Mouse (Mus musculus): ENCODE data around the gene Gbp5. TPM values are rescaled to one million over a fixed set of nuclear protein-coding genes. Genes with fewer than 3 reads are reported as not detected.

Gene Gbp5
- total and polyA plus RNA-seq, 3 experiments = 0.03 TPM; not detected in 2

GRCm38 (mm10) chr3:142475913-142476312 is 17.9 kb upstream of the Gbp5 start:
- DNase-seq (ENCODE audit: low read depth, low spot score) = peak; percentile 70
- no peak for TF ChIP-seq USF1 (IDR thresholded peaks at IDR 0.05; ENCODE audit: low read depth, low read length)
- TF ChIP-seq TCF12 (IDR thresholded peaks at IDR 0.05; ENCODE audit: low read depth, low read length) = no peak
- peak; percentile 72 for TF ChIP-seq SMC3 (IDR thresholded peaks at IDR 0.05; ENCODE audit: low read depth, low read length)
- peak; percentile 86 for TF ChIP-seq RAD21 (IDR thresholded peaks at IDR 0.05; ENCODE audit: low read depth, low read length)
- peak; percentile 48 to 77 (median 66); a peak in 5 of 6 replicates for TF ChIP-seq CTCF (IDR thresholded peaks at IDR 0.05 in 2 of 3, conservative IDR thresholded peaks at IDR 0.05 in 1 of 3; ENCODE audit: control insufficient read depth in 1 of 3, insufficient read depth in 1 of 3, low read depth in 2 of 3, low read length in 3 of 3, poor library complexity in 1 of 3, severe bottlenecking in 1 of 3)
- TF ChIP-seq CHD1 (IDR thresholded peaks at IDR 0.05; ENCODE audit: low read depth, low read length) = no peak
- TF ChIP-seq MEF2A (IDR thresholded peaks at IDR 0.05; ENCODE audit: extremely low read depth, insufficient replicate concordance, low read depth, low read length, poor library complexity, severe bottlenecking) = no peak
- no peak for TF ChIP-seq UBTF (IDR thresholded peaks at IDR 0.05; ENCODE audit: borderline replicate concordance, insufficient read depth, low read depth, low read length)
- no peak for TF ChIP-seq RCOR1 (IDR thresholded peaks at IDR 0.05; ENCODE audit: low read depth, low read length)
- peak; percentile 63 for TF ChIP-seq ZC3H11A (IDR thresholded peaks at IDR 0.05; ENCODE audit: low read depth, low read length)
- H3K27me3 ChIP-seq (ENCODE audit: control insufficient read depth in 1 of 2, insufficient read depth in 2 of 2, low read length in 2 of 2) = no peaks in the 10 kb centered on the region

GRCm38 (mm10) chr3:142477866-142478265 is 15.9 kb upstream of the Gbp5 start:
- H3K4me3 ChIP-seq (ENCODE audit: control insufficient read depth in 1 of 2, insufficient read depth in 1 of 2, low read depth in 2 of 2, low read length in 2 of 2) = no peak overlapping the region

More at GRCm38 (mm10) chr3:142475913-142476312, 17.9 kb upstream of the Gbp5 start:
- no peaks in the 10 kb centered on the region; a peak in 1 of 4 replicates for H3K4me1 ChIP-seq (ENCODE audit: control insufficient read depth in 1 of 2, insufficient read depth in 2 of 2, low read length in 2 of 2)
- no peak overlapping the region for H3K27ac ChIP-seq (ENCODE audit: control insufficient read depth, low read depth, low read length)
- H3K9me3 ChIP-seq (replicated peaks; ENCODE audit: insufficient read depth, low read length) = no peaks in the 10 kb centered on the region
- H3K9ac ChIP-seq (ENCODE audit: control insufficient read depth, low read depth, low read length, poor library complexity, severe bottlenecking) = no peak overlapping the region
- no peaks in the 10 kb centered on the region; a peak in 1 of 4 replicates for H3K36me3 ChIP-seq (ENCODE audit: control insufficient read depth in 1 of 2, insufficient read depth in 2 of 2, low read length in 2 of 2)
- no peaks in the 10 kb centered on the region for H3K79me2 ChIP-seq (ENCODE audit: control insufficient read depth, insufficient read depth, low read length, poor library complexity)
- H3K4me3 ChIP-seq (ENCODE audit: control insufficient read depth in 1 of 2, insufficient read depth in 1 of 2, low read depth in 2 of 2, low read length in 2 of 2) = no peak overlapping the region

GRCm38 (mm10) chr3:142478360-142478759 is 15.4 kb upstream of the Gbp5 start:
- no peaks in the 10 kb centered on the region for H3K9me3 ChIP-seq (replicated peaks; ENCODE audit: insufficient read depth, low read length)
- no peak overlapping the region for H3K27ac ChIP-seq (ENCODE audit: control insufficient read depth, low read depth, low read length)
- TF ChIP-seq USF1 (IDR thresholded peaks at IDR 0.05; ENCODE audit: low read depth, low read length) (no peak), ELF1 (IDR thresholded peaks at IDR 0.05; ENCODE audit: low read depth, low read length) (no peak), POLR2AphosphoS2 (IDR thresholded peaks at IDR 0.05; ENCODE audit: low read length) (no peak), MEF2A (IDR thresholded peaks at IDR 0.05; ENCODE audit: extremely low read depth, insufficient replicate concordance, low read depth, low read length, poor library complexity, severe bottlenecking) (no peak), CHD2 (IDR thresholded peaks at IDR 0.05; ENCODE audit: low read length) (no peak), E2F4 (IDR thresholded peaks at IDR 0.05; ENCODE audit: borderline replicate concordance, low read depth, low read length) (no peak), MYC (IDR thresholded peaks at IDR 0.05; ENCODE audit: low read depth, low read length) (no peak), NELFE (IDR thresholded peaks at IDR 0.05; ENCODE audit: low read depth, low read length) (no peak), ZMIZ1 (IDR thresholded peaks at IDR 0.05; ENCODE audit: low read depth, low read length) (no peak), HCFC1 (IDR thresholded peaks at IDR 0.05; ENCODE audit: low read depth, low read length) (no peak), JUND (IDR thresholded peaks at IDR 0.05; ENCODE audit: low read depth, low read length) (no peak), GABPA (IDR thresholded peaks at IDR 0.05; ENCODE audit: low read depth, low read length) (no peak), ZC3H11A (IDR thresholded peaks at IDR 0.05; ENCODE audit: low read depth, low read length) (no peak), KAT2A (conservative IDR thresholded peaks at IDR 0.05; ENCODE audit: low read depth, low read length) (no peak)
- DNase-seq (ENCODE audit: low read depth, low spot score) = no peak
- H3K36me3 ChIP-seq (ENCODE audit: control insufficient read depth in 1 of 2, insufficient read depth in 2 of 2, low read length in 2 of 2) = no peaks in the 10 kb centered on the region; a peak in 1 of 4 replicates
- no peaks in the 10 kb centered on the region for H3K27me3 ChIP-seq (ENCODE audit: control insufficient read depth in 1 of 2, insufficient read depth in 2 of 2, low read length in 2 of 2)
- no peak overlapping the region for H3K9ac ChIP-seq (ENCODE audit: control insufficient read depth, low read depth, low read length, poor library complexity, severe bottlenecking)
- H3K79me2 ChIP-seq (ENCODE audit: control insufficient read depth, insufficient read depth, low read length, poor library complexity) = no peaks in the 10 kb centered on the region
- no peaks in the 10 kb centered on the region; a peak in 1 of 4 replicates for H3K4me1 ChIP-seq (ENCODE audit: control insufficient read depth in 1 of 2, insufficient read depth in 2 of 2, low read length in 2 of 2)
- H3K4me3 ChIP-seq (ENCODE audit: control insufficient read depth in 1 of 2, insufficient read depth in 1 of 2, low read depth in 2 of 2, low read length in 2 of 2) = no peak overlapping the region

More at GRCm38 (mm10) chr3:142477866-142478265, 15.9 kb upstream of the Gbp5 start:
- TF ChIP-seq GABPA (IDR thresholded peaks at IDR 0.05; ENCODE audit: low read depth, low read length) = no peak
- no peak for TF ChIP-seq GATA1 (IDR thresholded peaks at IDR 0.05; ENCODE audit: low read depth, low read length)
- TF ChIP-seq MAX (IDR thresholded peaks at IDR 0.05; ENCODE audit: low read length) = no peak
- TF ChIP-seq JUND (IDR thresholded peaks at IDR 0.05; ENCODE audit: low read depth, low read length) = no peak
- TF ChIP-seq ZKSCAN1 (IDR thresholded peaks at IDR 0.05; ENCODE audit: low read depth, low read length) = no peak
- no peak for TF ChIP-seq TCF12 (IDR thresholded peaks at IDR 0.05; ENCODE audit: low read depth, low read length)
- TF ChIP-seq E2F4 (IDR thresholded peaks at IDR 0.05; ENCODE audit: borderline replicate concordance, low read depth, low read length) = no peak
- no peak for TF ChIP-seq MYC (IDR thresholded peaks at IDR 0.05; ENCODE audit: low read depth, low read length)
- TF ChIP-seq ETS1 (IDR thresholded peaks at IDR 0.05; ENCODE audit: low read depth, low read length) = no peak
- no peaks in the 10 kb centered on the region; a peak in 1 of 4 replicates for H3K4me1 ChIP-seq (ENCODE audit: control insufficient read depth in 1 of 2, insufficient read depth in 2 of 2, low read length in 2 of 2)
- no peak overlapping the region for H3K27ac ChIP-seq (ENCODE audit: control insufficient read depth, low read depth, low read length)
- no peaks in the 10 kb centered on the region for H3K27me3 ChIP-seq (ENCODE audit: control insufficient read depth in 1 of 2, insufficient read depth in 2 of 2, low read length in 2 of 2)
- no peaks in the 10 kb centered on the region; a peak in 1 of 4 replicates for H3K36me3 ChIP-seq (ENCODE audit: control insufficient read depth in 1 of 2, insufficient read depth in 2 of 2, low read length in 2 of 2)
- DNase-seq (ENCODE audit: low read depth, low spot score) = no peak
- H3K9me3 ChIP-seq (replicated peaks; ENCODE audit: insufficient read depth, low read length) = no peaks in the 10 kb centered on the region
- H3K79me2 ChIP-seq (ENCODE audit: control insufficient read depth, insufficient read depth, low read length, poor library complexity) = no peaks in the 10 kb centered on the region
- no peak overlapping the region for H3K9ac ChIP-seq (ENCODE audit: control insufficient read depth, low read depth, low read length, poor library complexity, severe bottlenecking)
